Mouse (Mus musculus) CH12.LX (cell line): ENCODE results near the gene Arhgef39. TPM values are rescaled to one million over a fixed set of nuclear protein-coding genes. Genes with fewer than 3 reads are reported as not detected.

Source experiments
- DNase-seq: peaks from one replicate; pipeline ENCODE4 v3.0.0-alpha.2; 2013; ENCODE audit errors: extremely low read depth
- H3K27ac ChIP-seq: 2 replicates; pipeline ENCODE4 v1.5.1; 2012; ENCODE audit warnings: low read depth, mild to moderate bottlenecking, control low read depth, moderate library complexity; ENCODE audit not compliant: insufficient read depth
- H3K27me3 ChIP-seq: replicated peaks from 2 replicates; pipeline ENCODE3; 2012; ENCODE audit warnings: inconsistent platforms
- H3K36me3 ChIP-seq, 2 experiments: replicated peaks in 1 of 2; 2 replicates each; pipeline versions ENCODE3 to v1.6.1; 2012; ENCODE audit warnings: inconsistent platforms in 1 of 2, low read length in 1 of 2, mild to moderate bottlenecking in 1 of 2, mixed read lengths in 1 of 2, moderate library complexity in 1 of 2; ENCODE audit not compliant: control insufficient read depth in 1 of 2, insufficient read depth in 1 of 2
- H3K4me1 ChIP-seq, 2 experiments: 2 replicates each; pipeline ENCODE4 v1.6.1; 2012; ENCODE audit warnings: inconsistent platforms in 1 of 2, moderate library complexity in 1 of 2; ENCODE audit not compliant: insufficient read depth in 2 of 2, control insufficient read depth in 1 of 2
- H3K4me2 ChIP-seq: 2 replicates; pipeline ENCODE4 v1.6.1; 2012; ENCODE audit warnings: low read depth, mild to moderate bottlenecking, control low read depth; ENCODE audit not compliant: poor library complexity, insufficient read depth, severe bottlenecking
- H3K4me3 ChIP-seq, 3 experiments: fragments of 150-350 bp in 1 of 3; sonication (generic) in 1 of 3; replicated peaks in 1 of 3; 2 replicates each; pipeline versions ENCODE3 to v1.5.1; 2011 to 2012; ENCODE audit warnings: low read depth in 2 of 3, low read length in 2 of 3, mild to moderate bottlenecking in 2 of 3, moderate library complexity in 2 of 3, control low read depth in 1 of 3, improper control_type of control experiment in 1 of 3, inconsistent platforms in 1 of 3, mixed read lengths in 1 of 3; ENCODE audit not compliant: poor library complexity in 1 of 3
- H3K79me2 ChIP-seq: replicated peaks from 2 replicates; pipeline ENCODE4 v1.6.1; 2012; ENCODE audit warnings: mild to moderate bottlenecking, moderate library complexity; ENCODE audit not compliant: control insufficient read depth, poor library complexity, insufficient read depth, severe bottlenecking; ENCODE audit errors: extremely low read depth
- H3K9ac ChIP-seq: 2 replicates; pipeline ENCODE4 v1.6.1; 2012; ENCODE audit warnings: low read depth, mild to moderate bottlenecking, control low read depth, moderate library complexity; ENCODE audit not compliant: insufficient read depth
- H3K9me3 ChIP-seq: replicated peaks from 2 replicates; pipeline ENCODE3; 2012; ENCODE audit warnings: low read length, inconsistent platforms, mixed read lengths
- BHLHE40 ChIP-seq: IDR thresholded peaks from 2 replicates; pipeline ENCODE4 v1.6.1; 2011; ENCODE audit warnings: mild to moderate bottlenecking, low read depth, low read length, improper control_type of control experiment
- CTCF ChIP-seq, 2 experiments: IDR thresholded peaks in 1 of 2; conservative IDR thresholded peaks in 1 of 2; 2 replicates each; pipeline ENCODE4 v1.5.1; 2011 to 2012; ENCODE audit warnings: low read depth in 2 of 2, low read length in 2 of 2, improper control_type of control experiment in 1 of 2, inconsistent platforms in 1 of 2, mild to moderate bottlenecking in 1 of 2, moderate library complexity in 1 of 2
- E2F4 ChIP-seq: IDR thresholded peaks from 2 replicates; pipeline ENCODE4 v1.6.1; 2011; ENCODE audit warnings: low read depth, low read length, improper control_type of control experiment; ENCODE audit not compliant: insufficient replicate concordance
- EP300 ChIP-seq: IDR thresholded peaks from 2 replicates; pipeline ENCODE4 v1.6.1; 2011; ENCODE audit warnings: low read length, improper control_type of control experiment
- ETS1 ChIP-seq: conservative IDR thresholded peaks from 2 replicates; pipeline ENCODE4 v1.6.1; 2012; ENCODE audit warnings: low read depth, mild to moderate bottlenecking, inconsistent platforms, low read length, improper control_type of control experiment, moderate library complexity
- GABPA ChIP-seq: IDR thresholded peaks from 2 replicates; pipeline ENCODE4 v1.6.1; 2012; ENCODE audit warnings: low read depth, low read length, improper control_type of control experiment, inconsistent platforms; ENCODE audit not compliant: insufficient replicate concordance
- HCFC1 ChIP-seq: IDR thresholded peaks from 2 replicates; pipeline ENCODE4 v1.6.1; 2012; ENCODE audit warnings: low read depth, mild to moderate bottlenecking, inconsistent platforms, low read length, improper control_type of control experiment
- IRF4 ChIP-seq: IDR thresholded peaks from 2 replicates; pipeline ENCODE4 v1.6.1; 2014; ENCODE audit warnings: low read depth, mild to moderate bottlenecking, inconsistent platforms, low read length, improper control_type of control experiment
- MAFK ChIP-seq: IDR thresholded peaks from 2 replicates; pipeline ENCODE4 v1.6.1; 2011; ENCODE audit warnings: low read length, improper control_type of control experiment; ENCODE audit not compliant: insufficient replicate concordance
- MAX ChIP-seq: IDR thresholded peaks from 2 replicates; pipeline ENCODE4 v1.6.1; 2011; ENCODE audit warnings: low read length, improper control_type of control experiment
- MEF2A ChIP-seq: IDR thresholded peaks from 2 replicates; pipeline ENCODE4 v1.6.1; 2014; ENCODE audit warnings: low read depth, mild to moderate bottlenecking, inconsistent platforms, low read length, improper control_type of control experiment, borderline replicate concordance
- MXI1 ChIP-seq: IDR thresholded peaks from 2 replicates; pipeline ENCODE4 v1.6.1; 2011; ENCODE audit warnings: mild to moderate bottlenecking, low read depth, low read length, improper control_type of control experiment
- MYC ChIP-seq: IDR thresholded peaks from 2 replicates; pipeline ENCODE4 v1.6.1; 2011; ENCODE audit warnings: low read depth, mild to moderate bottlenecking, improper control_type of control experiment, low read length
- NRF1 ChIP-seq: IDR thresholded peaks from 2 replicates; pipeline ENCODE4 v1.6.1; 2014; ENCODE audit warnings: low read depth, mild to moderate bottlenecking, inconsistent platforms, low read length, improper control_type of control experiment, moderate library complexity
- PAX5 ChIP-seq: IDR thresholded peaks from 2 replicates; pipeline ENCODE4 v1.6.1; 2012; ENCODE audit warnings: low read length, inconsistent platforms, mixed read lengths
- POLR2AphosphoS2 ChIP-seq: IDR thresholded peaks from 2 replicates; pipeline ENCODE4 v1.6.1; 2011; ENCODE audit warnings: low read depth, low read length, improper control_type of control experiment
- TBP ChIP-seq: conservative IDR thresholded peaks from 2 replicates; pipeline ENCODE4 v1.6.1; 2011; ENCODE audit warnings: low read depth, low read length, improper control_type of control experiment
- TCF12 ChIP-seq: IDR thresholded peaks from 2 replicates; pipeline ENCODE4 v1.6.1; 2014; ENCODE audit warnings: low read depth, mild to moderate bottlenecking, inconsistent platforms, low read length, improper control_type of control experiment
- UBTF ChIP-seq: IDR thresholded peaks from 2 replicates; pipeline ENCODE4 v1.6.1; 2012; ENCODE audit warnings: low read depth, mild to moderate bottlenecking, inconsistent platforms, low read length, improper control_type of control experiment, moderate library complexity
- USF2 ChIP-seq: conservative IDR thresholded peaks from 2 replicates; pipeline ENCODE4 v1.6.1; 2011; ENCODE audit warnings: low read depth, low read length, improper control_type of control experiment
- ZKSCAN1 ChIP-seq: IDR thresholded peaks from 2 replicates; pipeline ENCODE4 v1.6.1; 2012; ENCODE audit warnings: low read depth, inconsistent platforms, low read length, improper control_type of control experiment, borderline replicate concordance
- ZMIZ1 ChIP-seq: IDR thresholded peaks from 2 replicates; pipeline ENCODE4 v1.6.1; 2012; ENCODE audit warnings: low read depth, mild to moderate bottlenecking, inconsistent platforms, low read length, improper control_type of control experiment
- dilution Hi-C: fragments of 300-500 bp; cut with MboI; formaldehyde crosslinking; loops from 2 replicates; pipeline ENCODE4 v1.14.3; 2020; ENCODE audit warnings: low sequenced_read_pairs; ENCODE audit not compliant: extremely low pct_unique_long_range_greater_than_20kb, extremely low pct_ligation_motif_present
- in situ Hi-C: fragments of 300-500 bp; cut with MboI; formaldehyde crosslinking; loops from 3 replicates; pipeline ENCODE4 v1.14.3; 2019; ENCODE audit warnings: low sequenced_read_pairs, low pct_ligation_motif_present, low pct_unique_long_range_greater_than_20kb, mixed read lengths
- polyA plus RNA-seq: library from polyadenylated mRNA; unstranded; fragments of >175 nt; gene quantifications from 2 replicates; pipeline ENCODE4 v1.2.1, GENCODE M21; 2012; ENCODE audit warnings: low read depth; ENCODE audit not compliant: insufficient read length
- total RNA-seq, 2 experiments: library from RNA; depleted of rRNA; stranded (reverse); fragments of 300-350 nt in 1 of 2; fragments of >200 nt in 1 of 2; gene quantifications; 2 replicates each; pipeline ENCODE4 v1.2.3; 2012 to 2014

Arhgef39 gene
- total and polyA plus RNA-seq, 3 experiments, result 4.8 to 7.5 (median 7.1) TPM

DNA sequence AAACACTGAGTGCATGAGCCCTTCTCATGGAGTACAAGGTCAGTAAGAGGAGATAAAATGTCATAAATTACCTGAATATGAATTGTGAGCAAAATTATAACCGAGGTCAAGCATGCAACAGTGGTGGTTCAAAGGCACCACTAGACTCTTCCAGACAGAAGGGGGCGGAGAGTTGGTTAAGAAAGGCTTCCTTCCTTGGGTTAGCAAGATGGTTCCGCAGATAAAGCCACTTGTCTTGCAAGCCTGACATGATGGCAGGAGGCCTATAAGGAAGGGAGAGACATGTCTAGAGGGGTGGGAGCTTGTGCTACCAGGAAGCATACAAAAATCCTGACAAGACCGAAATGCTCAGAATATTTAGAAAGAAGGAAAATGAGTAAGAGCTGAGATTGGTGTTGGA lies 4.8 kb upstream of the Arhgef39 start:
- TF ChIP-seq CTCF (conservative IDR thresholded peaks at IDR 0.05 in 1 of 2, IDR thresholded peaks at IDR 0.05 in 1 of 2; ENCODE audit: low read depth in 2 of 2, low read length in 2 of 2) (no peak), MAFK (no peak), USF2 (no peak), MAX (no peak), BHLHE40 (no peak), TCF12 (no peak), NRF1 (no peak), IRF4 (no peak), TBP (no peak), POLR2AphosphoS2 (no peak), MYC (no peak), ZKSCAN1 (no peak), HCFC1 (no peak), PAX5 (no peak)
- TF ChIP-seq, all 38 proteins: peak for 0
- Histone ChIP-seq H3K79me2 (no peaks in the 10 kb centered on the region), H3K4me1 (peaks cover 0 to 6% of the 10 kb centered on the region in 2 experiments; a peak in 2 of 4 replicates), H3K36me3 (no peaks in the 10 kb centered on the region), H3K9me3 (no peaks in the 10 kb centered on the region), H3K9ac (no peak overlapping the region), H3K4me2 (no peak overlapping the region), H3K27me3 (peaks cover 93% of the 10 kb centered on the region), H3K27ac (no peak overlapping the region), H3K4me3 (no peak overlapping the region)
- DNase-seq, result no peak
- dilution Hi-C loops (no loop called here), in situ Hi-C loops (no loop called here)

DNA sequence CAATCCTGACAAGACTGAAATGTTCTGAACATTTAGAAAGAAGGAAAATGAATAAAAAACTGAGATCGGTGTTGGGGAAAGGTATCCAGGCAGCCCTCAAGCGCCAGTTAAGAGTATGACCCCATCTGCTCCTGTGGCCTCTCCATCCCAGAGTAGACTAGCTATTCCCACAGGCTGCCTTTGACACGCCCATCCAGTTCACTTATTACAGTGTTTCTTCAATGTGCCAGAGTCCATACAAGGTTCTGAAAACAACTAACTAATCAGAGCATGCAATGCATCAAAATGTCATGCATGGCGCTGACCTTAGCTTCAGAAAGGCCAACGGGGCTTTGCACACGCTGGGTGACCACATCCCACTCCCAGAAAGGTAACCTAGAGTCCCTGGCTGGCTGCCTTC lies 4.0 kb upstream of the Arhgef39 start:
- Histone ChIP-seq H3K4me1 (peaks cover 0 to 13% of the 10 kb centered on the region in 2 experiments; a peak in 2 of 4 replicates), H3K27me3 (peaks cover 86% of the 10 kb centered on the region), H3K9ac (no peak overlapping the region), H3K36me3 (no peaks in the 10 kb centered on the region), H3K79me2 (no peaks in the 10 kb centered on the region), H3K27ac (no peak overlapping the region), H3K9me3 (no peaks in the 10 kb centered on the region), H3K4me3 (no peak overlapping the region), H3K4me2 (no peak overlapping the region)
- dilution Hi-C loops (no loop called here), in situ Hi-C loops (no loop called here)
- TF ChIP-seq ETS1, result no peak
- TF ChIP-seq UBTF, result no peak
- no peak for TF ChIP-seq MXI1
- no peak for TF ChIP-seq BHLHE40
- no peak for TF ChIP-seq EP300
- TF ChIP-seq IRF4, result no peak
- no peak for TF ChIP-seq GABPA
- TF ChIP-seq MEF2A, result no peak
- TF ChIP-seq POLR2AphosphoS2, result no peak
- TF ChIP-seq E2F4, result no peak
- TF ChIP-seq ZMIZ1, result no peak
- DNase-seq, result no peak
